Mouse (Mus musculus) forebrain, postnatal 0 days (tissue): ENCODE results near the gene Psme1. TPM values are rescaled to one million over a fixed set of nuclear protein-coding genes. Genes with fewer than 3 reads are reported as not detected.

ENCODE experiments used
- ATAC-seq: fragments of 200-750 bp; cut with Nextera tagmentation; 2 replicates; pipeline ENCODE4 v1.8.0; 2017; ENCODE audit warnings: mild to moderate bottlenecking, moderate library complexity
- DNase-seq: peaks from one replicate; pipeline ENCODE4 v3.0.0-alpha.2; 2015
- H3K27ac ChIP-seq: fragments of 300-500 bp; sonication (generic); 2 replicates; pipeline ENCODE4 v1.5.1; 2014; ENCODE audit warnings: low read depth, mild to moderate bottlenecking, antibody characterized with exemption, low read length, moderate library complexity, mixed read lengths
- H3K27me3 ChIP-seq: fragments of 300-500 bp; sonication (generic); 2 replicates; pipeline ENCODE4 v1.6.1; 2014; ENCODE audit warnings: mild to moderate bottlenecking, low read length, mixed read lengths; ENCODE audit not compliant: insufficient read depth
- H3K36me3 ChIP-seq: fragments of 300-500 bp; sonication (generic); 2 replicates; pipeline ENCODE4 v1.6.1; 2014; ENCODE audit warnings: mild to moderate bottlenecking, moderate library complexity; ENCODE audit not compliant: insufficient read depth
- H3K4me1 ChIP-seq: fragments of 300-500 bp; sonication (generic); 2 replicates; pipeline ENCODE4 v1.6.1; 2014; ENCODE audit warnings: antibody characterized with exemption; ENCODE audit not compliant: insufficient read depth
- H3K4me2 ChIP-seq: fragments of 300-500 bp; sonication (generic); 2 replicates; pipeline ENCODE4 v1.6.1; 2014; ENCODE audit warnings: low read depth, mild to moderate bottlenecking, moderate library complexity
- H3K4me3 ChIP-seq: fragments of 300-500 bp; sonication (generic); 2 replicates; pipeline ENCODE4 v1.5.1; 2014; ENCODE audit warnings: low read depth, low read length, mixed read lengths
- H3K9ac ChIP-seq: fragments of 300-500 bp; sonication (generic); 2 replicates; pipeline ENCODE4 v1.6.1; 2014; ENCODE audit warnings: mild to moderate bottlenecking
- H3K9me3 ChIP-seq: fragments of 300-500 bp; sonication (generic); 2 replicates; pipeline ENCODE4 v1.6.1; 2016; ENCODE audit warnings: low read length
- CTCF ChIP-seq: sonication (generic); IDR thresholded peaks from 2 replicates; pipeline ENCODE4 v1.5.1; 2016; ENCODE audit warnings: antibody characterized with exemption, control low read depth, low read depth
- WGBS: fragments of 180-500 bp; shearing (Covaris S2); extraction: QIAGEN DNeasy Blood & Tissue Kit; methylation state at CpG from one replicate; pipeline ENCODE4 v1.1.7; 2014; 5-methylcytosine and 5-hydroxymethylcytosine counted together
- polyA plus RNA-seq: library from polyadenylated mRNA; unstranded; fragments of >200 nt; fragmentation: Nextera tagmentation; extraction: Ambion mirVana; gene quantifications from 2 replicates; pipeline ENCODE4 v1.2.1, GENCODE M21; 2015
- total RNA-seq: library from RNA; depleted of rRNA; stranded (reverse); fragments of >200 nt; gene quantifications from 2 replicates; pipeline ENCODE4 v1.2.3, GENCODE M21; 2014

Psme1 gene
- total and polyA plus RNA-seq, 2 experiments from 2014 or later: 136 to 238 TPM

GRCm38 (mm10) chr14:55596036-55596690 lies 18.2 kb downstream of the Psme1 start:
- H3K36me3 ChIP-seq: peaks cover 70% of the 10 kb centered on the region
- DNase-seq: peak; percentile 46
- 68% methylated on average over 13 of the region's 13 CpGs for WGBS

GRCm38 (mm10) chr14:55598521-55599390 lies 20.8 kb downstream of the Psme1 start:
- Histone ChIP-seq H3K4me3 (no peak overlapping the region), H3K9ac (no peak overlapping the region), H3K27ac (no peak overlapping the region), H3K4me1 (no peaks in the 10 kb centered on the region), H3K4me2 (no peak overlapping the region), H3K36me3 (peaks cover 90% of the 10 kb centered on the region), H3K27me3 (no peaks in the 10 kb centered on the region), H3K9me3 (no peaks in the 10 kb centered on the region)
- DNase-seq: no peak
- ATAC-seq: no peak
- TF ChIP-seq CTCF: no peak
- 95% methylated on average over 21 of the region's 21 CpGs for WGBS

More at GRCm38 (mm10) chr14:55596036-55596690, 18.2 kb downstream of the Psme1 start:
- H3K9ac ChIP-seq: no peak overlapping the region; the same call in 1 of the 2 replicates
- H3K4me3 ChIP-seq: no peak overlapping the region
- ATAC-seq: no peak
- H3K27me3 ChIP-seq: no peaks in the 10 kb centered on the region
- H3K4me2 ChIP-seq: no peak overlapping the region
- 0 out of 2 replicates have a peak overlapping the region, but pooled peaks have one; percentile 10 for H3K27ac ChIP-seq
- H3K9me3 ChIP-seq: no peaks in the 10 kb centered on the region
- TF ChIP-seq CTCF: no peak
- peaks cover 14% of the 10 kb centered on the region for H3K4me1 ChIP-seq

GRCm38 (mm10) chr14:55603271-55603632 lies 25.3 kb downstream of the Psme1 start, which contains the start of gene Irf9:
TSS of gene Irf9 (plus strand) at chr14:55603571.
- Histone ChIP-seq H3K27me3 (no peaks in the 10 kb centered on the region), H3K4me3 (peak within 1 kb of the TSS; percentile 33), H3K9me3 (no peaks in the 10 kb centered on the region), H3K27ac (peak within 1 kb of the TSS; percentile 62; the same call in 1 of the 2 replicates), H3K4me1 (no peaks in the 10 kb centered on the region), H3K4me2 (peak within 1 kb of the TSS; percentile 47), H3K9ac (peak within 1 kb of the TSS; percentile 55), H3K36me3 (peaks cover 75% of the 10 kb centered on the region)
- no peak for TF ChIP-seq CTCF
- DNase-seq (no peak), ATAC-seq (no peak)
- WGBS: 90% methylated on average over 7 of the region's 7 CpGs

GRCm38 (mm10) chr14:55603633-55604576 lies 26.0 kb downstream of the Psme1 start:
- DNase-seq: peak; percentile 89
- no peaks in the 10 kb centered on the region for H3K4me1 ChIP-seq
- WGBS: 17% methylated on average over 19 of the region's 19 CpGs
- peak; percentile 98 for ATAC-seq
- peak; percentile 92 for TF ChIP-seq CTCF
- peak overlapping the region; percentile 47 for H3K4me2 ChIP-seq
- peaks cover 75% of the 10 kb centered on the region for H3K36me3 ChIP-seq
- H3K4me3 ChIP-seq: peak overlapping the region; percentile 33
- no peaks in the 10 kb centered on the region for H3K9me3 ChIP-seq
- peak overlapping the region; percentile 62; the same call in 1 of the 2 replicates for H3K27ac ChIP-seq
- H3K9ac ChIP-seq: peak overlapping the region; percentile 55
- no peaks in the 10 kb centered on the region for H3K27me3 ChIP-seq

- Histone ChIP-seq H3K27ac (no peak overlapping the region), H3K4me2 (peak overlapping the region; percentile 47), H3K36me3 (peaks cover 76% of the 10 kb centered on the region), H3K9me3 (no peaks in the 10 kb centered on the region), H3K4me1 (no peaks in the 10 kb centered on the region), H3K27me3 (no peaks in the 10 kb centered on the region), H3K4me3 (no peak overlapping the region), H3K9ac (no peak overlapping the region)
- ATAC-seq (no peak), DNase-seq (no peak)
- whole genome bisulfite sequencing: 94% methylated on average over 11 of the region's 11 CpGs
- TF ChIP-seq CTCF: no peak
These were observed 26.9 kb downstream of the Psme1 start for GRCm38 (mm10) chr14:55604823-55605222.

GRCm38 (mm10) chr14:55605743-55606459 lies 28.0 kb downstream of the Psme1 start:
- Histone ChIP-seq H3K27me3 (no peaks in the 10 kb centered on the region), H3K4me2 (no peak overlapping the region), H3K9me3 (no peaks in the 10 kb centered on the region), H3K27ac (no peak overlapping the region), H3K36me3 (peaks cover 69% of the 10 kb centered on the region), H3K4me1 (no peaks in the 10 kb centered on the region), H3K9ac (no peak overlapping the region), H3K4me3 (no peak overlapping the region)
- WGBS: 94% methylated on average over 16 of the region's 16 CpGs
- no peak for TF ChIP-seq CTCF
- DNase-seq (no peak), ATAC-seq (no peak)
